Mouse (Mus musculus): ENCODE data around the gene Gm20388.

The Gm20388 gene

GRCm38 (mm10) chr8:123117127-123117731 lies 3206.6 kb downstream of the Gm20388 start, which contains the start of gene Cpne7:
TSS of gene Cpne7 (plus strand) at chr8:123117374.
- no peak for DNase-seq (ENCODE audit: low spot score in 2 of 2)

- DNase-seq (ENCODE audit: low spot score in 2 of 2) = no peak
Measured at GRCm38 (mm10) chr8:123117744-123118143, 3207.1 kb downstream of the Gm20388 start.

GRCm38 (mm10) chr8:123122059-123122458 lies 3211.4 kb downstream of the Gm20388 start:
- DNase-seq (ENCODE audit: low spot score in 2 of 2) = no peak

- DNase-seq (ENCODE audit: low spot score in 2 of 2) = no peak
Measured at GRCm38 (mm10) chr8:123122670-123123069, 3212.0 kb downstream of the Gm20388 start.

- DNase-seq (ENCODE audit: low spot score in 2 of 2) = no peak
Measured at GRCm38 (mm10) chr8:123126193-123126816, 3215.7 kb downstream of the Gm20388 start.

GRCm38 (mm10) chr8:123131041-123131440 lies 3220.4 kb downstream of the Gm20388 start:
- DNase-seq (ENCODE audit: low spot score in 2 of 2) = no peak

- no peak for DNase-seq (ENCODE audit: low spot score in 2 of 2)
Measured at GRCm38 (mm10) chr8:123132953-123133352, 3222.3 kb downstream of the Gm20388 start.

- DNase-seq (ENCODE audit: low spot score in 2 of 2) = no peak
Measured at GRCm38 (mm10) chr8:123134149-123134713, 3223.6 kb downstream of the Gm20388 start.

GRCm38 (mm10) chr8:123135406-123135805 lies 3224.8 kb downstream of the Gm20388 start:
- no peak for DNase-seq (ENCODE audit: low spot score in 2 of 2)

- no peak for DNase-seq (ENCODE audit: low spot score in 2 of 2)
Measured at GRCm38 (mm10) chr8:123135806-123136205, 3225.2 kb downstream of the Gm20388 start.

- DNase-seq (ENCODE audit: low spot score in 2 of 2) = no peak
Measured at GRCm38 (mm10) chr8:123136287-123136686, 3225.6 kb downstream of the Gm20388 start.

GRCm38 (mm10) chr8:123137645-123138077 lies 3227.0 kb downstream of the Gm20388 start:
- peak; percentile 56 to 77 for DNase-seq (ENCODE audit: low spot score in 2 of 2)

GRCm38 (mm10) chr8:123138741-123139140 lies 3228.1 kb downstream of the Gm20388 start:
- DNase-seq (ENCODE audit: low spot score in 2 of 2) = no peak

- peak in 1 of 2 experiments; percentile 80 for DNase-seq (ENCODE audit: low spot score in 2 of 2)
Measured at GRCm38 (mm10) chr8:123141741-123142462, 3231.3 kb downstream of the Gm20388 start.

- DNase-seq (ENCODE audit: low spot score in 2 of 2) = no peak
Measured at GRCm38 (mm10) chr8:123145279-123145678, 3234.6 kb downstream of the Gm20388 start.

GRCm38 (mm10) chr8:123146390-123146789 lies 3235.7 kb downstream of the Gm20388 start:
- DNase-seq (ENCODE audit: low spot score in 2 of 2) = no peak

GRCm38 (mm10) chr8:123150737-123151171 lies 3240.1 kb downstream of the Gm20388 start:
- DNase-seq (ENCODE audit: low spot score in 2 of 2) = peak in 1 of 2 experiments; percentile 44

- no peak for DNase-seq (ENCODE audit: low spot score in 2 of 2)
Measured at GRCm38 (mm10) chr8:123155177-123155576, 3244.5 kb downstream of the Gm20388 start.

- DNase-seq (ENCODE audit: low spot score in 2 of 2) = no peak
Measured at GRCm38 (mm10) chr8:123156070-123156773, 3245.6 kb downstream of the Gm20388 start.

- DNase-seq (ENCODE audit: low spot score in 2 of 2) = no peak
Measured at GRCm38 (mm10) chr8:123157888-123158465, 3247.3 kb downstream of the Gm20388 start, which contains the start of gene Sult5a1. TSS of gene Sult5a1 (minus strand) at chr8:123158315.

- DNase-seq (ENCODE audit: low spot score in 2 of 2) = no peak
Measured at GRCm38 (mm10) chr8:123181391-123181790, 3270.8 kb downstream of the Gm20388 start.

Measured in left cerebral cortex, adult 9 months (tissue).